Mouse (Mus musculus) ZHBTc4 (cell line): ENCODE measurements around the gene Plcb4.
A peak's percentile ranks its signal among the peaks of the same experiment; 100 is the strongest.

Experiments used
- DNase-seq: peaks from one replicate; pipeline ENCODE4 v3.0.0-alpha.2; 2011; ENCODE audit warnings: low read depth, low spot score

Gene Plcb4

GRCm38 (mm10) chr2:135851964-135852363 is 193.2 kb downstream of the Plcb4 start:
- no peak for DNase-seq

GRCm38 (mm10) chr2:135853085-135853484 is 194.3 kb downstream of the Plcb4 start:
- no peak for DNase-seq

- no peak for DNase-seq
Measured at GRCm38 (mm10) chr2:135854059-135854458, 195.2 kb downstream of the Plcb4 start.

GRCm38 (mm10) chr2:135855890-135856490 is 197.2 kb downstream of the Plcb4 start:
- no peak for DNase-seq

GRCm38 (mm10) chr2:135856826-135857225 is 198.0 kb downstream of the Plcb4 start:
- peak; percentile 69 for DNase-seq

- DNase-seq = no peak
Measured at GRCm38 (mm10) chr2:135861531-135862488, 203.0 kb downstream of the Plcb4 start.

- DNase-seq = no peak
Measured at GRCm38 (mm10) chr2:135862489-135863390, 203.9 kb downstream of the Plcb4 start.

GRCm38 (mm10) chr2:135863391-135864076 is 204.7 kb downstream of the Plcb4 start:
- DNase-seq = no peak

GRCm38 (mm10) chr2:135866421-135866820 is 207.6 kb downstream of the Plcb4 start:
- DNase-seq = no peak

GRCm38 (mm10) chr2:135866838-135867237 is 208.0 kb downstream of the Plcb4 start:
- no peak for DNase-seq

- DNase-seq = no peak
Measured at GRCm38 (mm10) chr2:135869637-135870036, 210.8 kb downstream of the Plcb4 start.

- peak; percentile 12 for DNase-seq
Measured at GRCm38 (mm10) chr2:135873146-135873545, 214.3 kb downstream of the Plcb4 start.

GRCm38 (mm10) chr2:135873761-135874160 is 214.9 kb downstream of the Plcb4 start:
- no peak for DNase-seq

GRCm38 (mm10) chr2:135875549-135875948 is 216.7 kb downstream of the Plcb4 start:
- DNase-seq = no peak

GRCm38 (mm10) chr2:135879356-135879755 is 220.5 kb downstream of the Plcb4 start:
- DNase-seq = no peak

- no peak for DNase-seq
Measured at GRCm38 (mm10) chr2:135880269-135880760, 221.5 kb downstream of the Plcb4 start.

GRCm38 (mm10) chr2:135883359-135883758 is 224.5 kb downstream of the Plcb4 start:
- DNase-seq = no peak

GRCm38 (mm10) chr2:135884534-135885180 is 225.8 kb downstream of the Plcb4 start:
- no peak for DNase-seq

- DNase-seq = no peak
Measured at GRCm38 (mm10) chr2:135885607-135886006, 226.8 kb downstream of the Plcb4 start.

- DNase-seq = no peak
Measured at GRCm38 (mm10) chr2:135886081-135886679, 227.4 kb downstream of the Plcb4 start.
